ENCODE assay signal across 9 mouse cellular contexts in the genomic region with DNA sequence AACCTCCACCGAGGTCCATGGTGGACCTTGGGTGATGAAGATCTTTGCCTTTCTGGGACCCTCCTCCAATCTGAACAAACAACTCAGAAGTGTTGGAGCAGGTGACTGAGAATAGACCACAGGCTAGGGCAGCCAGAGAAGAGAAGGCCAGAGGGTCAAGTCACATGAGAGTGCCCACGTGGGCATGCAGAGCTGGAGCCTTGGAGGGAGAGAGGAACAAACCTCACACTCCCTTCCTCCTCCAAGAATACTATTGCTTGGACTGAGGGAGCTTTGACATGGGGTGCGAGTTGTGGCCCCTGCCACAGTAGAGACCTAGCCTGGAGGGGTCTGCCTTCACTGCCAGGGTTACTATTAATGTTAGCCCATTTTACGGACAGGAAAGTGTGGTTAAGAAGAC. TPM values are rescaled to one million over a fixed set of nuclear protein-coding genes. Genes with fewer than 3 reads are reported as not detected.
DNase-seq lines count a peak whose midpoint lies in the region; ATAC-seq and TF ChIP-seq lines count a peak whose summit lies in the region.
"Had no signal": no experiment of that assay in that cellular context is flagged by ENCODE, and none has a peak within 500 bp of the region (broad histone marks: within the 10 kb centered on the region; RNA-seq: fewer than 3 reads in every experiment).

No protein-coding gene starts in this region.

- peak overlapping the region; percentile 91 for H3K27ac ChIP-seq in lung, embryonic 14.5 days (ENCODE audit: low read depth)
- H3K27ac ChIP-seq in embryonic facial prominence, embryonic 15.5 days (replicated peaks), result peak overlapping the region; percentile 76
- H3K27ac ChIP-seq in limb, embryonic 15.5 days, result peak overlapping the region; percentile 87
- H3K27ac ChIP-seq: midbrain, embryonic 12.5 days had no signal

- no peak overlapping the region for H3K4me3 ChIP-seq in lung, embryonic 14.5 days (ENCODE audit: low read depth, low read length)
- no peak overlapping the region for H3K4me3 ChIP-seq in lung, adult 2 months (replicated peaks; ENCODE audit: extremely low read depth, low read depth, low read length)
- no peak overlapping the region for H3K4me3 ChIP-seq in embryonic facial prominence, embryonic 15.5 days (replicated peaks)
- no peak overlapping the region for H3K4me3 ChIP-seq in limb, embryonic 15.5 days
- H3K4me3 ChIP-seq: midbrain, embryonic 12.5 days had no signal

- peak; percentile 88 for DNase-seq in heart, adult 11 months
- no peak for DNase-seq in heart, postnatal 10 days
- DNase-seq in lung, embryonic 14.5 days, result no peak
- no peak for DNase-seq in lung, adult 2 months
- no peak for DNase-seq in frontal cortex, adult 2 months (ENCODE audit: extremely low spot score in 1 of 2, low spot score in 1 of 2)
- DNase-seq in thymus, postnatal 10 days (ENCODE audit: low spot score in 2 of 2), result no peak

- no peaks in the 10 kb centered on the region for H3K36me3 ChIP-seq in lung, embryonic 14.5 days (ENCODE audit: insufficient read depth)
- H3K36me3 ChIP-seq in embryonic facial prominence, embryonic 15.5 days, result no peaks in the 10 kb centered on the region
- no peaks in the 10 kb centered on the region for H3K36me3 ChIP-seq in limb, embryonic 15.5 days
- H3K36me3 ChIP-seq: midbrain, embryonic 12.5 days had no signal

- TF ChIP-seq CTCF in lung, embryonic 14.5 days (IDR thresholded peaks at IDR 0.05; ENCODE audit: low read depth), result no peak
- no peak for TF ChIP-seq CTCF in lung, adult 2 months (IDR thresholded peaks at IDR 0.05; ENCODE audit: insufficient read depth, low read length)

- no peak for TF ChIP-seq POLR2A in lung, adult 2 months (IDR thresholded peaks at IDR 0.05; ENCODE audit: borderline replicate concordance, extremely low read depth, low read depth, low read length)

- H3K27me3 ChIP-seq in lung, embryonic 14.5 days (ENCODE audit: insufficient read depth, low read length), result no peaks in the 10 kb centered on the region
- H3K27me3 ChIP-seq in embryonic facial prominence, embryonic 15.5 days, result no peaks in the 10 kb centered on the region
- no peaks in the 10 kb centered on the region for H3K27me3 ChIP-seq in limb, embryonic 15.5 days
- H3K27me3 ChIP-seq: midbrain, embryonic 12.5 days had no signal

- 52% methylated on average over 4 of the region's 4 CpGs for WGBS in lung, embryonic 14.5 days
- 53% methylated on average over 4 of the region's 4 CpGs for WGBS in lung, adult 2 months
- 42% methylated on average over 4 of the region's 4 CpGs for whole genome bisulfite sequencing in embryonic facial prominence, embryonic 15.5 days
- WGBS in limb, embryonic 15.5 days, result 35% methylated on average over 4 of the region's 4 CpGs

- ATAC-seq in lung, embryonic 14.5 days (ENCODE audit: insufficient read depth), result peak; percentile 53
- ATAC-seq in embryonic facial prominence, embryonic 15.5 days (ENCODE audit: insufficient number of reproducible peaks, low FRiP score, low TSS enrichment, low read depth), result no peak
- no peak for ATAC-seq in limb, embryonic 15.5 days (ENCODE audit: insufficient number of reproducible peaks, low FRiP score, low TSS enrichment, low read depth)

- no peak overlapping the region for H3K9ac ChIP-seq in lung, embryonic 14.5 days
- H3K9ac ChIP-seq in embryonic facial prominence, embryonic 15.5 days, result no peak overlapping the region
- no peak overlapping the region for H3K9ac ChIP-seq in limb, embryonic 15.5 days
- H3K9ac ChIP-seq: midbrain, embryonic 12.5 days had no signal

- H3K4me2 ChIP-seq in lung, embryonic 14.5 days, result no peak overlapping the region
- 0 out of 2 replicates have a peak overlapping the region, but pooled peaks have one; percentile 19 for H3K4me2 ChIP-seq in embryonic facial prominence, embryonic 15.5 days (replicated peaks)
- peak overlapping the region; percentile 24; the same call in 1 of the 2 replicates for H3K4me2 ChIP-seq in limb, embryonic 15.5 days
- H3K4me2 ChIP-seq: midbrain, embryonic 12.5 days had no signal

- H3K4me1 ChIP-seq in lung, embryonic 14.5 days (ENCODE audit: insufficient read depth), result no peaks in the 10 kb centered on the region
- H3K4me1 ChIP-seq in lung, adult 2 months (ENCODE audit: control insufficient read depth, insufficient read depth, low read length), result no peaks in the 10 kb centered on the region; the same call in 1 of the 2 replicates
- H3K4me1 ChIP-seq in embryonic facial prominence, embryonic 15.5 days, result peaks cover 27% of the 10 kb centered on the region
- H3K4me1 ChIP-seq in limb, embryonic 15.5 days, result peaks cover 44% of the 10 kb centered on the region

- no peaks in the 10 kb centered on the region for H3K9me3 ChIP-seq in lung, embryonic 14.5 days (ENCODE audit: low read depth, low read length)
- H3K9me3 ChIP-seq in embryonic facial prominence, embryonic 15.5 days (replicated peaks), result no peaks in the 10 kb centered on the region
- no peaks in the 10 kb centered on the region for H3K9me3 ChIP-seq in limb, embryonic 15.5 days
- H3K9me3 ChIP-seq: midbrain, embryonic 12.5 days had no signal

- intact Hi-C loops in heart, postnatal 10 days (cut with DNase I), result no loop called here

RNA-seq across cellular contexts. Expression of a gene that starts 30.0 kb away (rescaled TPM):
- 10 to 100 TPM; 13.0 to 16.7 TPM for total RNA-seq in heart, postnatal 10 days (2021)
- 10.4 and 11.6 TPM in 2 replicates for polyA plus RNA-seq in lung, embryonic 14.5 days (2014; fragmentation: Nextera tagmentation; extraction: Ambion mirVana)
- 7.0 and 8.8 TPM in 2 replicates for polyA plus RNA-seq in lung, adult 2 months (2012; rRNA removed)
- 23.8 and 23.9 TPM in 2 replicates for polyA plus RNA-seq in embryonic facial prominence, embryonic 15.5 days (2015; fragmentation: Nextera tagmentation; extraction: Ambion mirVana)
- 32.0 and 34.3 TPM in 2 replicates for polyA plus RNA-seq in limb, embryonic 15.5 days (2015; fragmentation: Nextera tagmentation; extraction: Ambion mirVana)
- polyA plus RNA-seq in frontal cortex, adult 2 months (2012; rRNA removed), result 12.5 and 13.0 TPM in 2 replicates

RNA-seq across cellular contexts. Expression of a gene that starts 51.5 kb away (rescaled TPM):
- 10 to 100 TPM; 49.2 to 56.2 TPM for total RNA-seq in heart, postnatal 10 days (2021)
- 73.1 and 76.0 TPM in 2 replicates for polyA plus RNA-seq in lung, embryonic 14.5 days (2014; fragmentation: Nextera tagmentation; extraction: Ambion mirVana)
- 9.5 and 15.3 TPM in 2 replicates for polyA plus RNA-seq in lung, adult 2 months (2012; rRNA removed)
- 54.8 TPM in 2 replicates for polyA plus RNA-seq in embryonic facial prominence, embryonic 15.5 days (2015; fragmentation: Nextera tagmentation; extraction: Ambion mirVana)
- 40.1 and 47.9 TPM in 2 replicates for polyA plus RNA-seq in limb, embryonic 15.5 days (2015; fragmentation: Nextera tagmentation; extraction: Ambion mirVana)
- 35.1 and 36.4 TPM in 2 replicates for polyA plus RNA-seq in frontal cortex, adult 2 months (2012; rRNA removed)
